Mouse (Mus musculus) R1 (cell line): ENCODE measurements around the gene Aoc3.
A peak's percentile ranks its signal among the peaks of the same experiment; 100 is the strongest.
"Not testable (repeated sequence)": the region's sequence is repeated elsewhere in the genome, so short reads cannot be mapped to it uniquely, and the experiment has no call there.

Experiments
- DNase-seq: peaks from one replicate; pipeline ENCODE4 v3.0.0-alpha.2; 2018; ENCODE audit warnings: low read depth, low spot score

Aoc3 gene

DNA sequence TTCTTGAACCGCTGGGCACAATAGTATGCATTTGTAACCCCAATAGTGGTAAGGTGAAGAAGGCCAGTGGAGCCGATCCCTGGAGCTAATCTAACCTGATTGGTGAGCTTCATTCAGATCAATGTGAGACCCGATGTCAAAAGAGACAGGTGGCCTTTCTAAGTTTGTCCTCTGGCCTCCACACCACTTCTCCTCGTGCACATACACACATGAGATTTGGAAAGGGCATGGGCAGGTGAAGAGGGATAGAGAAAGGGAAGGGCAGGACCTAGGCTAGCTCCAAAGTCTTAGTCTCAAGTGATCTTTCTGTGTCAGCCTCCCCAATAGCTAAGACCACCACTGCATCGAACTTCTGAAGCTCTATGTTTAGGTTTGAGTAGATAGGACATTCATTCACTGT, 39.7 kb downstream of the Aoc3 start:
- no peak for DNase-seq

DNA sequence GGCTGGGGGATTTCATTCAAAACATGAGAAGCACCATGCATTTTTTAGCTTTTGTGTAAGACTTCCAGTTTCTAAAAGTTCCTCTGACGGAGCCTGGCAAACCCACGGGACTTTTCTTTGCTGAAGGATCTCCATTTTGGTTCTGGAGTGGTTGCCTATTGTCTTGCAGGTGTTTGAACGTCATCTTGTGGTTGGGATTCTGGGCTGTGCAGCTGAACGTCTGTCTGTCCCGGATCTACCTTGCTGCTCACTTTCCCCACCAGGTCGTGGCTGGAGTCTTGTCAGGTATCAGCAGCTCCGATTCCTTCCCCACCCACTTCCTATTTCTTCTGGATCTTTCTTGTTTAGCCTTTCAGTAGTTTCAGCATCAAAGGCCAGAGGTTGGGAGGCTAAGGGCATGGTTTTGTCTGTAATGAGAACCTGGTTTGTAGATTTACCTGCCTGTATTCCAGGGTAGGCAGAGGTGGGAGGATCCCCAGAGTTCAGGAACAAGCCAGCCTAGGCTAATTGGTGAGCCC, 44.1 kb downstream of the Aoc3 start:
- DNase-seq, result no peak

DNA sequence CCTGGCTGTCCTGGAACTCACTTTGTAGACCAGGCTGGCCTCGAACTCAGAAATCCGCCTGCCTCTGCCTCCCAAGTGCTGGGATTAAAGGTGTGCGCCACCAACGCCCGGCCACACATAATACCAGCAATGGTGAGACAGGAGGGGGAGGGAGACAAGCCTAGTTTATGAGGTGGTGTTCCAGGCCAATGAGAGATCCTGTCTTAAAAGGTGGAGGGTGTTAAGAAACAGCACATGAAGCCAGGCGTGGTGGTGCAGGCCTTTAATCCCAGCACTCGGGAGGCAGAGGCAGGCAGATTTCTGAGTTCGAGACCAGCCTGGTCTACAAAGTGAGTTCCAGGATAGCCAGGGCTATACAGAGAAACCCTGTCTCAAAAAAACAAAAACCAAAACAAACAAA, 47.8 kb downstream of the Aoc3 start:
- not testable (repeated sequence) for DNase-seq

DNA sequence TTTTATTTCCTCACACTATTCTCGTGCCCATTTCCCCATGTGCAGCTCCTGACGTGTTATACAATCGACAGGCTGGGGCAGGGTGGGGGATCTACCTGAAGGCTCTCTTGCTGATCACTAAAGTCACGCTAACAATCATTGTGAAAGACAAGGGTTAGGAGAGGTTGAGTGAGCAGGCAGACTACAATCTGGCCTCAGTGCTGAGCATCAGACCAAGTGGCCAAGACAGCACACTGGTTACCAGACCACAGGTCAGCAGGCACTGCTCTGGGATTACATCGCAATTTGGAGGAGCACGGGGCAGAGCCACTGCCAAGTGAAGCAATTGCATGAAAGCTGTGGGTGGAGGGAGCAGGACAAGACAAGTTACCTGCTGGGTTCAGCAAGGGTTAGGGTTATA, 48.5 kb downstream of the Aoc3 start:
- DNase-seq, result no peak

DNA sequence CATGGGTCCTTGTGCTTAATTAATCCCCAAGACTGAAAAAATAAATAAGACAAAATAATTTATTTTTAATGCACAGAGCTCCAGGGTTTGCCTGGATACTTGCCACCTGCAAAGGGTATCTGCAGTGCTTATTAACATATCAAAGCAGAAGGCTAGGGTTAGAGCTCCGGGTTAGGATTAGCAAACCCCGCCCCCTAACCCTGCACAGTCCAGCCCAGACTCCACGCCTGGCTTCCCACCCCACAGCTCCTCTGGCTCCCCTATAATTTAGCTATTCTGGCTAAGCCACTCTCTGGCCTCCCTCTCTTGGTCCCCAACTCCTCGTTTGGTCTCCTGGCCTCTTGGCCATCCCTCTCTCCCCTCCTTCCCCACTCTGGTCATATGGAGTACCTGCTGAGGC, 51.4 kb downstream of the Aoc3 start:
- DNase-seq, result peak; percentile 66
